10 mouse cellular contexts compared by ENCODE assay signal in genomic region chr5:144752432-144752831, GRCm38 (mm10). TPM values are rescaled to one million over a fixed set of nuclear protein-coding genes. Genes with fewer than 3 reads are reported as not detected.
DNase-seq lines count a peak whose midpoint lies in the region; ATAC-seq lines count a peak whose summit lies in the region.
"Had no signal": no experiment of that assay in that cellular context is flagged by ENCODE, and none has a peak within 500 bp of the region (broad histone marks: within the 10 kb centered on the region; RNA-seq: fewer than 3 reads in every experiment).

No protein-coding gene starts in this region.

- H3K4me3 ChIP-seq in intestine, embryonic 16.5 days (ENCODE audit: low read length) = no peak overlapping the region
- H3K4me3 ChIP-seq: left cerebral cortex, adult 2 months had no signal

- no peak overlapping the region for H3K9ac ChIP-seq in intestine, embryonic 16.5 days (ENCODE audit: low read depth, low read length)

- 9% methylated on average over 5 of the region's 5 CpGs for WGBS in intestine, embryonic 16.5 days

- H3K27me3 ChIP-seq in intestine, embryonic 16.5 days (replicated peaks; ENCODE audit: control insufficient read depth, insufficient read depth, low read length) = no peaks in the 10 kb centered on the region

- DNase-seq in cerebellum, adult 9-11 months = peak; percentile 45
- DNase-seq in cerebellum, adult 11 months = no peak
- DNase-seq in CD4-positive, CD25-positive, alpha-beta regulatory T cell, adult 2 months (ENCODE audit: low read depth, low spot score) = peak; percentile 62
- peak; percentile 24 to 38 for DNase-seq in lung, postnatal 4 days
- no peak for DNase-seq in right cerebral cortex, postnatal 25 days
- no peak for DNase-seq in frontal cortex, postnatal 10 days (ENCODE audit: low spot score in 2 of 2)
- DNase-seq in embryo, embryonic 10.5 days (ENCODE audit: low spot score) = no peak

- H3K4me2 ChIP-seq in intestine, embryonic 16.5 days (ENCODE audit: low read depth, low read length) = no peak overlapping the region

- H3K36me3 ChIP-seq in intestine, embryonic 16.5 days (ENCODE audit: control insufficient read depth, insufficient read depth, low read length) = no peaks in the 10 kb centered on the region

- H3K9me3 ChIP-seq in intestine, embryonic 16.5 days (ENCODE audit: control insufficient read depth, low read length) = no peaks in the 10 kb centered on the region

- no peak overlapping the region for H3K27ac ChIP-seq in intestine, embryonic 16.5 days (ENCODE audit: low read length)
- H3K27ac ChIP-seq: left cerebral cortex, adult 2 months had no signal

- H3K4me1 ChIP-seq in intestine, embryonic 16.5 days (ENCODE audit: control insufficient read depth, insufficient read depth, low read length) = no peaks in the 10 kb centered on the region; the same call in 1 of the 2 replicates

- ATAC-seq in intestine, embryonic 16.5 days = peak; percentile 35; the same call in 1 of the 2 replicates

RNA-seq across cellular contexts. Expression of gene Tmem130, which starts 9.2 kb away (rescaled TPM):
- 2.6 and 3.2 TPM in 2 replicates for polyA plus RNA-seq in intestine, embryonic 16.5 days (2015; fragmentation: Nextera tagmentation; extraction: Ambion mirVana)
- polyA plus RNA-seq: C2C12 had no signal

RNA-seq across cellular contexts. Expression of gene Trrap, which starts 15.1 kb away (rescaled TPM):
- 33.9 and 37.0 TPM in 2 replicates for polyA plus RNA-seq in intestine, embryonic 16.5 days (2015; fragmentation: Nextera tagmentation; extraction: Ambion mirVana)

Comparison
In these comparisons a context has a peak if more than half of its experiments do, and no peak if none do; other contexts are left out.
1. DNase-seq: peak in cerebellum, adult 9-11 months (single experiment), CD4-positive, CD25-positive, alpha-beta regulatory T cell, adult 2 months (single experiment) and lung, postnatal 4 days (2 of 2); none in cerebellum, adult 11 months (single experiment), right cerebral cortex, postnatal 25 days (single experiment), frontal cortex, postnatal 10 days (0 of 2) and embryo, embryonic 10.5 days (single experiment).